Mouse (Mus musculus) limb, embryonic 12.5 days (tissue): ENCODE results near the gene Dll4. TPM values are rescaled to one million over a fixed set of nuclear protein-coding genes. Genes with fewer than 3 reads are reported as not detected.

Experiments
- ATAC-seq: fragments of 200-750 bp; cut with Nextera tagmentation; 2 replicates; pipeline ENCODE4 v1.8.0; 2017; ENCODE audit warnings: low read depth, moderate TSS enrichment; ENCODE audit not compliant: insufficient number of reproducible peaks, insufficient read depth, low FRiP score, low TSS enrichment
- H3K27ac ChIP-seq: fragments of 300-500 bp; sonication (generic); 2 replicates; pipeline ENCODE4 v1.5.1; 2016; ENCODE audit warnings: mild to moderate bottlenecking, moderate library complexity
- H3K27me3 ChIP-seq: fragments of 300-500 bp; sonication (generic); 2 replicates; pipeline ENCODE4 v1.6.1; 2016; ENCODE audit warnings: mild to moderate bottlenecking, moderate library complexity
- H3K36me3 ChIP-seq: fragments of 300-500 bp; sonication (generic); 2 replicates; pipeline ENCODE4 v1.6.1; 2016; ENCODE audit warnings: mild to moderate bottlenecking, moderate library complexity
- H3K4me1 ChIP-seq: fragments of 300-500 bp; sonication (generic); replicated peaks from 2 replicates; pipeline ENCODE4 v1.6.1; 2016
- H3K4me2 ChIP-seq: fragments of 300-500 bp; sonication (generic); 2 replicates; pipeline ENCODE4 v1.6.1; 2016; ENCODE audit warnings: mild to moderate bottlenecking, moderate library complexity
- H3K4me3 ChIP-seq: fragments of 300-500 bp; sonication (generic); replicated peaks from 2 replicates; pipeline ENCODE4 v1.5.1; 2016; ENCODE audit warnings: mild to moderate bottlenecking
- H3K9ac ChIP-seq: fragments of 300-500 bp; sonication (generic); replicated peaks from 2 replicates; pipeline ENCODE4 v1.6.1; 2016; ENCODE audit warnings: mild to moderate bottlenecking, moderate library complexity
- H3K9me3 ChIP-seq: fragments of 300-500 bp; sonication (generic); 2 replicates; pipeline ENCODE4 v1.6.1; 2016; ENCODE audit warnings: mild to moderate bottlenecking, moderate library complexity
- WGBS: fragments of 180-500 bp; shearing (Covaris S2); methylation state at CpG from one replicate; pipeline ENCODE4 v1.1.7; 2016; 5-methylcytosine and 5-hydroxymethylcytosine counted together
- polyA plus RNA-seq: library from polyadenylated mRNA; unstranded; fragments of >200 nt; fragmentation: Nextera tagmentation; extraction: Ambion mirVana; gene quantifications from 2 replicates; pipeline ENCODE4 v1.2.1, GENCODE M21; 2016

Gene Dll4
- 4.8 and 5.3 TPM in 2 replicates for polyA plus RNA-seq

GRCm38 (mm10) chr2:119325568-119326143, at the start of gene Dll4:
Gene Dll4, plus strand, starts transcription at chr2:119325784.
- no peaks in the 10 kb centered on the region for H3K9me3 ChIP-seq
- no peaks in the 10 kb centered on the region for H3K36me3 ChIP-seq
- H3K4me2 ChIP-seq, result peak within 1 kb of the TSS; percentile 82
- peak within 1 kb of the TSS; percentile 57 for H3K9ac ChIP-seq
- WGBS, result under 1% methylated on average over 33 of the region's 33 CpGs
- H3K4me1 ChIP-seq, result peaks cover 55% of the 10 kb centered on the region
- H3K4me3 ChIP-seq, result peak within 1 kb of the TSS; percentile 51
- peaks cover 100% of the 10 kb centered on the region for H3K27me3 ChIP-seq
- ATAC-seq, result 0 out of 2 replicates have a peak, but pooled peaks have one; percentile 15
- H3K27ac ChIP-seq, result 0 out of 2 replicates have a peak within 1 kb of the TSS, but pooled peaks have one; percentile 4

DNA sequence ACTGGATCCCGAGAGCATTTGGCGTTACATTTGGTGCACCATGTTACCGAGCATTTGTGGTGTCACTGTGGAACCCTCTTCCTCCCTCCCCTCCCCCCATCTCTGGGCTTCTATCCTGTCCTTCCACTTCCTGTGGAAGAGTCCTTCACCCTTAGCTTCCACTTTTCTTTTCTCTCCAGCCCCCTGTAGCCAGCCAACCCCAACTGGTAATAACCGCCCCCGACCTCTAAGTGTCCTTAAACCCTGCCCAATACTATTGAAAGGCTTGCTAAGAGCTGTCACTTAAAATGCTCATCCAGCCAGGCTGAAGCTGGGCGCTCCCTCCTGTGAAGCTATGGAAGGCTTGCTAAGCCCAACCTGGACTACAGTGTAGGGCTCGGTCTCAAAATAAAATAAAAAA, 48.7 kb upstream of the Dll4 start:
- H3K4me1 ChIP-seq, result no peaks in the 10 kb centered on the region
- H3K27ac ChIP-seq, result no peak overlapping the region
- H3K27me3 ChIP-seq, result peaks cover 3% of the 10 kb centered on the region; the same call in 1 of the 2 replicates
- no peaks in the 10 kb centered on the region for H3K9me3 ChIP-seq
- no peak overlapping the region for H3K4me2 ChIP-seq
- H3K9ac ChIP-seq, result no peak overlapping the region
- 82% methylated on average over 7 of the region's 7 CpGs for WGBS
- no peaks in the 10 kb centered on the region for H3K36me3 ChIP-seq
- H3K4me3 ChIP-seq, result no peak overlapping the region
- no peak for ATAC-seq

- no peak overlapping the region for H3K4me2 ChIP-seq
- no peak overlapping the region for H3K9ac ChIP-seq
- H3K4me1 ChIP-seq, result no peaks in the 10 kb centered on the region
- peaks cover 2% of the 10 kb centered on the region; the same call in 1 of the 2 replicates for H3K27me3 ChIP-seq
- H3K27ac ChIP-seq, result no peak overlapping the region
- H3K9me3 ChIP-seq, result no peaks in the 10 kb centered on the region
- no peak overlapping the region for H3K4me3 ChIP-seq
- no peaks in the 10 kb centered on the region for H3K36me3 ChIP-seq
- 92% methylated on average over 23 of the region's 23 CpGs for WGBS
- ATAC-seq, result no peak
Observed at GRCm38 (mm10) chr2:119277810-119278209, 47.8 kb upstream of the Dll4 start.

GRCm38 (mm10) chr2:119281899-119282565, 43.6 kb upstream of the Dll4 start:
- H3K4me2 ChIP-seq, result no peak overlapping the region
- H3K4me3 ChIP-seq, result no peak overlapping the region
- ATAC-seq, result no peak
- no peaks in the 10 kb centered on the region for H3K4me1 ChIP-seq
- H3K9ac ChIP-seq, result no peak overlapping the region
- WGBS, result 82% methylated on average over 7 of the region's 7 CpGs
- H3K9me3 ChIP-seq, result no peaks in the 10 kb centered on the region
- H3K36me3 ChIP-seq, result no peaks in the 10 kb centered on the region
- H3K27ac ChIP-seq, result no peak overlapping the region
- H3K27me3 ChIP-seq, result no peaks in the 10 kb centered on the region

GRCm38 (mm10) chr2:119287372-119287771, 38.2 kb upstream of the Dll4 start:
- peaks cover 23% of the 10 kb centered on the region for H3K36me3 ChIP-seq
- no peaks in the 10 kb centered on the region for H3K27me3 ChIP-seq
- peaks cover 10% of the 10 kb centered on the region for H3K4me1 ChIP-seq
- H3K9me3 ChIP-seq, result no peaks in the 10 kb centered on the region
- no peak overlapping the region for H3K9ac ChIP-seq
- no peak overlapping the region for H3K4me2 ChIP-seq
- no peak overlapping the region for H3K27ac ChIP-seq
- H3K4me3 ChIP-seq, result no peak overlapping the region
- no peak for ATAC-seq
- WGBS, result 88% methylated on average over 5 of the region's 5 CpGs

GRCm38 (mm10) chr2:119288270-119288882, 37.2 kb upstream of the Dll4 start, which contains the start of gene Vps18:
Gene Vps18, plus strand, starts transcription at chr2:119288740.
- peak; percentile 85 for ATAC-seq
- under 1% methylated on average over 31 of the region's 31 CpGs for WGBS

GRCm38 (mm10) chr2:119289014-119289416, 36.6 kb upstream of the Dll4 start:
- H3K27ac ChIP-seq, result 0 out of 2 replicates have a peak overlapping the region, but pooled peaks have one; percentile 19
- peak overlapping the region; percentile 77 for H3K4me3 ChIP-seq
- no peaks in the 10 kb centered on the region for H3K27me3 ChIP-seq
- peak overlapping the region; percentile 85 for H3K9ac ChIP-seq
- H3K4me1 ChIP-seq, result peaks cover 10% of the 10 kb centered on the region
- H3K36me3 ChIP-seq, result peaks cover 39% of the 10 kb centered on the region
- 3% methylated on average over 11 of the region's 11 CpGs for WGBS
- H3K9me3 ChIP-seq, result no peaks in the 10 kb centered on the region
- H3K4me2 ChIP-seq, result peak overlapping the region; percentile 78
- ATAC-seq, result no peak

More at GRCm38 (mm10) chr2:119288270-119288882, 37.2 kb upstream of the Dll4 start, which contains the start of gene Vps18:
- peak within 1 kb of the TSS; percentile 85 for H3K9ac ChIP-seq
- H3K9me3 ChIP-seq, result no peaks in the 10 kb centered on the region
- no peaks in the 10 kb centered on the region for H3K27me3 ChIP-seq
- peak within 1 kb of the TSS; percentile 78 for H3K4me2 ChIP-seq
- H3K27ac ChIP-seq, result 0 out of 2 replicates have a peak within 1 kb of the TSS, but pooled peaks have one; percentile 19
- peak within 1 kb of the TSS; percentile 77 for H3K4me3 ChIP-seq
- H3K4me1 ChIP-seq, result peaks cover 10% of the 10 kb centered on the region
- peaks cover 33% of the 10 kb centered on the region for H3K36me3 ChIP-seq

DNA sequence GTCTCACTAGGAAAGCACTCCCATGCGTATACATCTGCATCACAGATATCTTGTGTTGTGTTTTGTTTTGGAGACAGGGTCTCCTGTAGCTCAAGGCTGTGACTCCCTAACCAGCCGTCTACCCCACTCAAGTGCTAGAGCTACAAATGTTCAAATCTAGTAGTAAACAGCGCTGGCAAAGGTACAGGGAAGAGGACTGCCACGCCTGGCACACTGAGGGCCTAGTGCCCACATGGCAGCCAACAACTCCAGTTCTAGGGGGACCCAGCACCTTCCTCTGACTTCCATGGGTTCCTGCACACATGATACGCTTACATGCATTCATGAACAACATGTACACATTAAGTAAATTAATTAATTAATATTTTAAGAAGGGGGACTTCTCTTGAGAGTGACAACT, 33.3 kb upstream of the Dll4 start:
- Histone ChIP-seq H3K27ac (no peak overlapping the region), H3K9ac (no peak overlapping the region), H3K36me3 (peaks cover 66% of the 10 kb centered on the region), H3K4me3 (no peak overlapping the region), H3K9me3 (no peaks in the 10 kb centered on the region), H3K4me2 (no peak overlapping the region), H3K4me1 (peaks cover 10% of the 10 kb centered on the region), H3K27me3 (no peaks in the 10 kb centered on the region)
- 91% methylated on average over 5 of the region's 5 CpGs for WGBS
- no peak for ATAC-seq

DNA sequence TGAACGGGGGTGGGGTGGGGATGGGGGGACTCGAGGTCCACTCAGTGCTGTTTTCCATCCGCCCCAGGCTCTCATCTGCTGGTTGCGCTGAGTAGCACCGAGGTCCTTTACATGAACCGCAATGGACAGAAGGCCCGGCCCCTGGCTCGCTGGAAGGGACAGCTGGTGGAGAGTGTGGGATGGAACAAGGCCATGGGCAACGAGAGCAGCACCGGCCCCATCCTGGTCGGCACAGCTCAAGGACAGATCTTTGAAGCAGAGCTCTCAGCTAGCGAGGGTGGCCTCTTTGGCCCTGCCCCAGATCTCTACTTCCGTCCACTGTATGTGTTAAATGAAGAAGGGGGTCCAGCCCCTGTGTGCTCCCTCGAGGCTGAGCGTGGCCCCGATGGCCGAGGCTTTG, 32.7 kb upstream of the Dll4 start:
- WGBS, result 93% methylated on average over 17 of the region's 17 CpGs
- Histone ChIP-seq H3K4me3 (no peak overlapping the region), H3K4me1 (peaks cover 9% of the 10 kb centered on the region), H3K27me3 (no peaks in the 10 kb centered on the region), H3K9me3 (no peaks in the 10 kb centered on the region), H3K36me3 (peaks cover 71% of the 10 kb centered on the region), H3K27ac (no peak overlapping the region), H3K4me2 (no peak overlapping the region), H3K9ac (no peak overlapping the region)
- no peak for ATAC-seq

DNA sequence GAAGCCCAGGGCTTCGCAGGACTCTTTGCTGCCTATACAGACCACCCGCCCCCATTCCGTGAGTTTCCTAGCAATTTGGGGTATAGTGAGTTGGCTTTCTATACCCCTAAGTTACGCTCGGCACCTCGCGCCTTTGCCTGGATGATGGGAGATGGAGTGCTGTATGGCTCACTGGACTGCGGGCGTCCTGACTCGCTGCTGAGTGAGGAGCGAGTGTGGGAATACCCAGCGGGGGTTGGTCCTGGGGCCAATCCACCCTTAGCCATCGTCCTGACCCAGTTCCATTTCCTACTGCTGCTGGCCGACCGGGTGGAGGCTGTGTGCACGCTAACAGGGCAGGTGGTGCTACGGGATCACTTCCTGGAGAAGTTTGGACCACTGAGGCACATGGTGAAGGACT, 32.3 kb upstream of the Dll4 start:
- ATAC-seq, result no peak
- Histone ChIP-seq H3K4me1 (peaks cover 6% of the 10 kb centered on the region), H3K27ac (no peak overlapping the region), H3K9ac (no peak overlapping the region), H3K9me3 (no peaks in the 10 kb centered on the region), H3K4me3 (no peak overlapping the region), H3K27me3 (no peaks in the 10 kb centered on the region), H3K36me3 (peaks cover 75% of the 10 kb centered on the region), H3K4me2 (no peak overlapping the region)
- WGBS, result 94% methylated on average over 17 of the region's 17 CpGs

DNA sequence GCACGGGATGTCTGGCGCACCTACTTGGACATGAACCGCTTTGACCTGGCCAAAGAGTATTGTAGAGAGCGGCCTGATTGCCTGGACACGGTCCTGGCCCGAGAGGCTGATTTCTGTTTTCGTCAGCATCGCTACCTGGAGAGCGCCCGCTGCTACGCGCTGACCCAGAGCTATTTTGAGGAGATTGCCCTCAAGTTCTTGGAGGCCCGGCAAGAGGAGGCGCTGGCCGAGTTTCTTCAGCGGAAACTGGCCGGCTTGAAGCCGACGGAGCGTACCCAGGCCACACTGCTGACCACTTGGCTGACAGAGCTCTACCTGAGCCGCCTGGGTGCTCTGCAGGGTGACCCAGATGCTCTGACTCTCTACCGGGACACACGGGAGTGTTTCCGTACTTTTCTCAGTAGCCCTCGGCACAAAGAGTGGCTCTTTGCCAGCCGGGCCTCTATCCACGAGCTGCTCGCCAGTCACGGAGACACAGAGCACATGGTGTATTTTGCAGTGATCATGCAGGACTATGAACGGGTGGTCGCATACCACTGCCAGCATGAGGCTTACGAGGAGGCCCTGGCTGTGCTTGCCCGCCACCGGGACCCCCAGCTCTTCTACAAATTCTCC, 31.7 kb upstream of the Dll4 start:
- H3K27ac ChIP-seq, result no peak overlapping the region
- H3K36me3 ChIP-seq, result peaks cover 79% of the 10 kb centered on the region
- H3K27me3 ChIP-seq, result no peaks in the 10 kb centered on the region
- H3K4me3 ChIP-seq, result no peak overlapping the region
- WGBS, result 94% methylated on average over 34 of the region's 34 CpGs
- no peaks in the 10 kb centered on the region for H3K9me3 ChIP-seq
- no peak overlapping the region for H3K9ac ChIP-seq
- H3K4me2 ChIP-seq, result no peak overlapping the region
- H3K4me1 ChIP-seq, result peaks cover 6% of the 10 kb centered on the region
- ATAC-seq, result no peak
